Mouse (Mus musculus): Measurements from ENCODE around the gene Mvd. TPM values are rescaled to one million over a fixed set of nuclear protein-coding genes. Genes with fewer than 3 reads are reported as not detected.

The Mvd gene
- polyA plus RNA-seq, 1 experiment = 17.0 TPM

DNA sequence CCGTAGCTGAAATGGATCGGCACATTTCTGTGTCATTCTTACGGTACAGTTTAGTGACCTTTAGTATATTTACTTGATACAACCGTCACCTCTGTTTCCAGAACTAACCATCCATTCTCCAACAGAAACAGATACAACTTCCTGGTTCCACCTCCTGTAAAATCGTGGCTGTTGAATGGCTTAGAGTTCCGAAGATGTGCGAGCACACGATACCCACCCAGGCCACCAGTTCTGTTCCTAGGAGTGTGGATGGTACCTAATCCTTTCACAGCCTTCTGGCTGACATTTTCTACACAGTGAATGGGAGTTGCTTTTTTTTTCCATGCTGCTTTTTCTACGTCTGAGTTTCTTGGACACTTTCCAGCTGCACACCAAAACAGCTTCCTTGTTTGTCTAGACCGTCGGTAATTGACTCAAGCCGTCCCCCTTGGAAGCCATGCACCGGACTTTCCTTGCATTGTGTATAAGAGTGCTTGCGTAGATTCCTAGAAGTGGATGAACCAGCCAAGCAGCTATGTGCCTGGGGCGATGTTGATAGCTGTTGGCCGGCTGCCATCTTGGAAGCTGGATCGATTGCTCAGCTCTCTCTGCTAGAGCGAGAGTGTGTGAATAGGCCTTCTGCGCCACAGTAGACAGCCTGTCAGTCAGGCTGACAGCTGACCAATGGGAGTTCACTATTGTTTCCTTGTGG lies 981 bp upstream of the Mvd start:
- peaks cover 7% of the 10 kb centered on the region; the same call in 1 of the 2 replicates for H3K4me1 ChIP-seq (ENCODE audit: control insufficient read depth, insufficient read depth, insufficient read length)
- 3% methylated on average over 19 of the region's 19 CpGs for WGBS
- DNase-seq (ENCODE audit: low read depth in 1 of 2, low spot score in 2 of 2) = peak in 1 of 2 experiments; percentile 37

GRCm38 (mm10) chr8:122442781-122443180 lies 441 bp downstream of the Mvd start:
- TF ChIP-seq CTCF (IDR thresholded peaks at IDR 0.05; ENCODE audit: extremely low read depth, insufficient read depth, insufficient read length, insufficient replicate concordance) = no peak
- TF ChIP-seq POLR2A (IDR thresholded peaks at IDR 0.05; ENCODE audit: low read depth, low read length) = no peak
- Histone ChIP-seq H3K4me3 (ENCODE audit: extremely low read depth, insufficient read depth, insufficient read length) (peak overlapping the region; percentile 76), H3K4me1 (ENCODE audit: control insufficient read depth, insufficient read depth, insufficient read length) (peaks cover 13% of the 10 kb centered on the region), H3K27ac (ENCODE audit: insufficient read depth, low read length) (no peak overlapping the region), H3K27me3 (ENCODE audit: control insufficient read depth, insufficient read depth, low read length) (no peaks in the 10 kb centered on the region), H3K36me3 (ENCODE audit: control insufficient read depth, insufficient read depth, low read length) (no peaks in the 10 kb centered on the region; the same call in 1 of the 2 replicates)
- WGBS = 2% methylated on average over 12 of the region's 12 CpGs
- DNase-seq (ENCODE audit: low read depth in 1 of 2, low spot score in 2 of 2) = no peak

More for the DNA sequence above, 981 bp upstream of the Mvd start:
- Histone ChIP-seq H3K27me3 (ENCODE audit: control insufficient read depth, insufficient read depth, low read length) (no peaks in the 10 kb centered on the region), H3K27ac (ENCODE audit: insufficient read depth, low read length) (peak overlapping the region; percentile 74), H3K4me3 (ENCODE audit: extremely low read depth, insufficient read depth, insufficient read length) (peak overlapping the region; percentile 70), H3K36me3 (ENCODE audit: control insufficient read depth, insufficient read depth, low read length) (no peaks in the 10 kb centered on the region; the same call in 1 of the 2 replicates)
- TF ChIP-seq CTCF (IDR thresholded peaks at IDR 0.05; ENCODE audit: extremely low read depth, insufficient read depth, insufficient read length, insufficient replicate concordance) = no peak
- no peak for TF ChIP-seq POLR2A (IDR thresholded peaks at IDR 0.05; ENCODE audit: low read depth, low read length)

- H3K27ac ChIP-seq (ENCODE audit: insufficient read depth, low read length) = no peak overlapping the region
- TF ChIP-seq CTCF (IDR thresholded peaks at IDR 0.05; ENCODE audit: extremely low read depth, insufficient read depth, insufficient read length, insufficient replicate concordance) = no peak
- no peak for TF ChIP-seq POLR2A (IDR thresholded peaks at IDR 0.05; ENCODE audit: low read depth, low read length)
- no peaks in the 10 kb centered on the region for H3K27me3 ChIP-seq (ENCODE audit: control insufficient read depth, insufficient read depth, low read length)
- peaks cover 17% of the 10 kb centered on the region for H3K4me1 ChIP-seq (ENCODE audit: control insufficient read depth, insufficient read depth, insufficient read length)
- 56% methylated on average over 7 of the region's 7 CpGs for WGBS
- H3K4me3 ChIP-seq (ENCODE audit: extremely low read depth, insufficient read depth, insufficient read length) = peak overlapping the region; percentile 76; the same call in 1 of the 2 replicates
- no peaks in the 10 kb centered on the region; the same call in 1 of the 2 replicates for H3K36me3 ChIP-seq (ENCODE audit: control insufficient read depth, insufficient read depth, low read length)
- DNase-seq (ENCODE audit: low read depth in 1 of 2, low spot score in 2 of 2) = no peak
Observed at GRCm38 (mm10) chr8:122442356-122442755, 866 bp downstream of the Mvd start.

GRCm38 (mm10) chr8:122441326-122441725 lies 1.9 kb downstream of the Mvd start:
- Histone ChIP-seq H3K27ac (ENCODE audit: insufficient read depth, low read length) (no peak overlapping the region), H3K4me1 (ENCODE audit: control insufficient read depth, insufficient read depth, insufficient read length) (peaks cover 23% of the 10 kb centered on the region), H3K36me3 (ENCODE audit: control insufficient read depth, insufficient read depth, low read length) (no peaks in the 10 kb centered on the region; the same call in 1 of the 2 replicates), H3K4me3 (ENCODE audit: extremely low read depth, insufficient read depth, insufficient read length) (no peak overlapping the region), H3K27me3 (ENCODE audit: control insufficient read depth, insufficient read depth, low read length) (no peaks in the 10 kb centered on the region)
- TF ChIP-seq POLR2A (IDR thresholded peaks at IDR 0.05; ENCODE audit: low read depth, low read length) (no peak), CTCF (IDR thresholded peaks at IDR 0.05; ENCODE audit: extremely low read depth, insufficient read depth, insufficient read length, insufficient replicate concordance) (no peak)
- DNase-seq (ENCODE audit: low read depth in 1 of 2, low spot score in 2 of 2) = no peak
- 91% methylated on average over 1 of the region's 1 CpGs for WGBS

GRCm38 (mm10) chr8:122439336-122439735 lies 3.9 kb downstream of the Mvd start:
- H3K4me1 ChIP-seq (ENCODE audit: control insufficient read depth, insufficient read depth, insufficient read length) = peaks cover 21% of the 10 kb centered on the region
- no peaks in the 10 kb centered on the region; the same call in 1 of the 2 replicates for H3K36me3 ChIP-seq (ENCODE audit: control insufficient read depth, insufficient read depth, low read length)
- no peak overlapping the region for H3K27ac ChIP-seq (ENCODE audit: insufficient read depth, low read length)
- H3K4me3 ChIP-seq (ENCODE audit: extremely low read depth, insufficient read depth, insufficient read length) = no peak overlapping the region
- 92% methylated on average over 16 of the region's 16 CpGs for WGBS
- DNase-seq (ENCODE audit: low read depth in 1 of 2, low spot score in 2 of 2) = no peak
- no peaks in the 10 kb centered on the region for H3K27me3 ChIP-seq (ENCODE audit: control insufficient read depth, insufficient read depth, low read length)
- TF ChIP-seq CTCF (IDR thresholded peaks at IDR 0.05; ENCODE audit: extremely low read depth, insufficient read depth, insufficient read length, insufficient replicate concordance) (no peak), POLR2A (IDR thresholded peaks at IDR 0.05; ENCODE audit: low read depth, low read length) (no peak)

DNA sequence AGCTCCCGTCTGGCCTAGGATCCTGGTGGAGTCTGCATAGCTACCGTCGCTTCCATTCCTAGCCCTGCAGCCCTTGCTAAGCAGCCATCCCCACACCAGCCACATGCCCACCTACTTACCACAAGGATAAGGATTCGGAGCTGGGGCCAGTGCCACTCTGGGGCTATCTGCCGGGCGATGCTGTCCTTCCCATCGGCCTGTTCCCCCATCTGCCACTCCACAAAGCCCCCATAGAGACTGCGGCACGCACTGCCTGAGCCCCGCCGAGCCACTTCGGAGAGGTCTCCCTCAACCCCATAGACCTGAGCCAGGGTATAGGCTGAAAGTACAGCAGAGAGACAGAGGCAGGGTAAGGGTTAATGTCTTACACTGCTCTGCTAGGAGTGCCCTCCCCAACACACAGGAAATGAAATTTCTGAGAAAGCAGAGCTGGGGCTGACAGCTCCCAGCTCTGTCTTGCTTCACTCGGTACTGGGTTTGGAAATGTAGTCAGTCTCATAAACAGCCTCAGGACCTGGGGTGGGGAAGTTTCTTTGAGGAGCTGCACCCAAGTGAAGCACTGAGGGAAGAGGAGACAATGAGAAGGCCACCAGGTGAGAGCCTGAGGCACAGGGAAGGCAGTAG lies 5.4 kb downstream of the Mvd start:
- DNase-seq (ENCODE audit: low read depth in 1 of 2, low spot score in 2 of 2) = no peak
- TF ChIP-seq CTCF (IDR thresholded peaks at IDR 0.05; ENCODE audit: extremely low read depth, insufficient read depth, insufficient read length, insufficient replicate concordance) (no peak), POLR2A (IDR thresholded peaks at IDR 0.05; ENCODE audit: low read depth, low read length) (no peak)
- 63% methylated on average over 13 of the region's 13 CpGs for WGBS
- H3K27me3 ChIP-seq (ENCODE audit: control insufficient read depth, insufficient read depth, low read length) = no peaks in the 10 kb centered on the region
- H3K27ac ChIP-seq (ENCODE audit: insufficient read depth, low read length) = peak overlapping the region; percentile 89
- peaks cover 24% of the 10 kb centered on the region for H3K4me1 ChIP-seq (ENCODE audit: control insufficient read depth, insufficient read depth, insufficient read length)
- peak overlapping the region; percentile 56 for H3K4me3 ChIP-seq (ENCODE audit: extremely low read depth, insufficient read depth, insufficient read length)
- H3K36me3 ChIP-seq (ENCODE audit: control insufficient read depth, insufficient read depth, low read length) = no peaks in the 10 kb centered on the region; the same call in 1 of the 2 replicates

All from spleen, adult 2 months (tissue).